Mouse (Mus musculus) thymus, adult 2 months (tissue): ENCODE measurements around the gene Car12.

Experiments used
- CTCF ChIP-seq: fragments of 200-500 bp; IDR thresholded peaks from 2 replicates; pipeline ENCODE4 v1.5.1; 2012; ENCODE audit warnings: mild to moderate bottlenecking, control low read depth, low read length, moderate library complexity, borderline replicate concordance; ENCODE audit not compliant: control insufficient read depth, poor library complexity, insufficient read depth; ENCODE audit errors: extremely low read depth
- POLR2A ChIP-seq: fragments of 200-500 bp; IDR thresholded peaks from 2 replicates; pipeline ENCODE4 v1.6.1; 2012; ENCODE audit warnings: mild to moderate bottlenecking, low read length, control low read depth, moderate library complexity; ENCODE audit not compliant: control insufficient read depth, poor library complexity, insufficient read depth; ENCODE audit errors: extremely low read depth

DNA sequence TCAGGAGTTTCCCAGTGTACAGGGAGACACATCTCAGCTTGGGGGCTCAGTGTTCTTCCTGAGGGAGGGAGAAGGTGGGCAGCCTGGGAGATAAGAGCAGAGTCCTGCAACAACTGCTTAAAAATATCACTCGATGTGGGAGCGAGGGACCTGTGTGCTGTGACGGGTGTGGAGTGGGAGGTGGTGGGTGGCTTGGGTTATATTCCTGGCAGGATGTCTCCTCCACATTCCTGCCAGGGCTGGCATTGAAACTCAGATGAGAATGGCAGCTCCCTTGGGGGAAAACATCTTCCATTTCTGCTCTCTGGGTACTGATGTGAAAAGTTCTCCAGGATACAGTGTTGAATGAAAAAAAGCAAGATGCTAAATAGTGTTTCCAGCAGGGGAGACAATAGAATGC lies 3.0 kb downstream of the Car12 start:
- TF ChIP-seq POLR2A: no peak
- TF ChIP-seq CTCF: no peak
